Mouse (Mus musculus) neural tube, embryonic 13.5 days (tissue): ENCODE data around the gene Nek10. TPM values are rescaled to one million over a fixed set of nuclear protein-coding genes. Genes with fewer than 3 reads are reported as not detected.
A peak's percentile ranks its signal among the peaks of the same experiment; 100 is the strongest.

Experiments used
- ATAC-seq: fragments of 200-750 bp; cut with Nextera tagmentation; 2 replicates; pipeline ENCODE4 v1.8.0; 2017; ENCODE audit warnings: low read depth, mild to moderate bottlenecking, moderate TSS enrichment, moderate library complexity
- H3K27ac ChIP-seq: fragments of 300-500 bp; sonication (generic); replicated peaks from 2 replicates; pipeline ENCODE4 v1.5.1; 2015; ENCODE audit warnings: moderate library complexity, mild to moderate bottlenecking, inconsistent platforms
- H3K27me3 ChIP-seq: fragments of 300-500 bp; sonication (generic); 2 replicates; pipeline ENCODE4 v1.6.1; 2015; ENCODE audit warnings: mild to moderate bottlenecking, inconsistent platforms
- H3K36me3 ChIP-seq: fragments of 300-500 bp; sonication (generic); 2 replicates; pipeline ENCODE4 v1.6.1; 2015; ENCODE audit warnings: mild to moderate bottlenecking, inconsistent platforms
- H3K4me1 ChIP-seq: fragments of 300-500 bp; sonication (generic); replicated peaks from 2 replicates; pipeline ENCODE4 v1.6.1; 2015; ENCODE audit warnings: inconsistent platforms
- H3K4me2 ChIP-seq: fragments of 300-500 bp; sonication (generic); 2 replicates; pipeline ENCODE4 v1.6.1; 2015; ENCODE audit warnings: inconsistent platforms, mild to moderate bottlenecking, moderate library complexity
- H3K4me3 ChIP-seq: fragments of 300-500 bp; sonication (generic); 2 replicates; pipeline ENCODE4 v1.5.1; 2015; ENCODE audit warnings: mild to moderate bottlenecking, inconsistent platforms
- H3K9ac ChIP-seq: fragments of 300-500 bp; sonication (generic); 2 replicates; pipeline ENCODE4 v1.6.1; 2015; ENCODE audit warnings: moderate library complexity, mild to moderate bottlenecking, inconsistent platforms
- H3K9me3 ChIP-seq: fragments of 300-500 bp; sonication (generic); 2 replicates; pipeline ENCODE4 v1.6.1; 2016; ENCODE audit warnings: inconsistent platforms
- WGBS: fragments of 180-500 bp; shearing (Covaris S2); methylation state at CpG from one replicate; pipeline ENCODE4 v1.1.7; 2015; 5-methylcytosine and 5-hydroxymethylcytosine counted together
- polyA plus RNA-seq: library from polyadenylated mRNA; unstranded; fragments of >200 nt; fragmentation: Nextera tagmentation; extraction: Ambion mirVana; gene quantifications from 2 replicates; pipeline ENCODE4 v1.2.1, GENCODE M21; 2015

Nek10 gene
- polyA plus RNA-seq, 1 experiment from 2014 or later, result 0.04 TPM

GRCm38 (mm10) chr14:14893932-14894652, 90.9 kb downstream of the Nek10 start:
- Histone ChIP-seq H3K4me1 (peaks cover 5% of the 10 kb centered on the region; the same call in 1 of the 2 replicates), H3K36me3 (no peaks in the 10 kb centered on the region), H3K27me3 (no peaks in the 10 kb centered on the region), H3K4me3 (no peak overlapping the region), H3K4me2 (no peak overlapping the region), H3K9me3 (no peaks in the 10 kb centered on the region), H3K27ac (no peak overlapping the region), H3K9ac (no peak overlapping the region)
- ATAC-seq, result peak; percentile 76
- 23% methylated on average over 4 of the region's 4 CpGs for WGBS

- H3K4me3 ChIP-seq, result no peak overlapping the region
- no peak overlapping the region for H3K27ac ChIP-seq
- ATAC-seq, result no peak
- H3K9me3 ChIP-seq, result no peaks in the 10 kb centered on the region
- H3K36me3 ChIP-seq, result no peaks in the 10 kb centered on the region
- H3K9ac ChIP-seq, result no peak overlapping the region
- H3K27me3 ChIP-seq, result no peaks in the 10 kb centered on the region
- peaks cover 5% of the 10 kb centered on the region; the same call in 1 of the 2 replicates for H3K4me1 ChIP-seq
- H3K4me2 ChIP-seq, result no peak overlapping the region
These were observed 91.6 kb downstream of the Nek10 start for GRCm38 (mm10) chr14:14894776-14895175.

GRCm38 (mm10) chr14:14895363-14895762, 92.1 kb downstream of the Nek10 start:
- Histone ChIP-seq H3K9ac (no peak overlapping the region), H3K4me2 (no peak overlapping the region), H3K4me3 (no peak overlapping the region), H3K4me1 (peaks cover 5% of the 10 kb centered on the region; the same call in 1 of the 2 replicates), H3K27me3 (no peaks in the 10 kb centered on the region), H3K9me3 (no peaks in the 10 kb centered on the region), H3K36me3 (no peaks in the 10 kb centered on the region), H3K27ac (no peak overlapping the region)
- no peak for ATAC-seq
- 93% methylated on average over 2 of the region's 2 CpGs for WGBS

GRCm38 (mm10) chr14:14896399-14897136, 93.4 kb downstream of the Nek10 start:
- peaks cover 5% of the 10 kb centered on the region; the same call in 1 of the 2 replicates for H3K4me1 ChIP-seq
- 74% methylated on average over 3 of the region's 3 CpGs for WGBS
- H3K27me3 ChIP-seq, result no peaks in the 10 kb centered on the region
- H3K4me2 ChIP-seq, result no peak overlapping the region
- no peaks in the 10 kb centered on the region for H3K9me3 ChIP-seq
- no peaks in the 10 kb centered on the region for H3K36me3 ChIP-seq
- H3K4me3 ChIP-seq, result no peak overlapping the region
- ATAC-seq, result no peak
- H3K9ac ChIP-seq, result no peak overlapping the region
- no peak overlapping the region for H3K27ac ChIP-seq

GRCm38 (mm10) chr14:14904750-14905529, 101.7 kb downstream of the Nek10 start:
- WGBS, result 16% methylated on average over 9 of the region's 9 CpGs
- H3K36me3 ChIP-seq, result no peaks in the 10 kb centered on the region
- H3K9ac ChIP-seq, result 0 out of 2 replicates have a peak overlapping the region, but pooled peaks have one; percentile 50
- no peaks in the 10 kb centered on the region for H3K27me3 ChIP-seq
- ATAC-seq, result peak; percentile 69
- peak overlapping the region; percentile 48 for H3K4me2 ChIP-seq
- H3K4me1 ChIP-seq, result no peaks in the 10 kb centered on the region
- no peak overlapping the region for H3K27ac ChIP-seq
- peak overlapping the region; percentile 18; the same call in 1 of the 2 replicates for H3K4me3 ChIP-seq
- H3K9me3 ChIP-seq, result no peaks in the 10 kb centered on the region

GRCm38 (mm10) chr14:14905530-14905852, 102.3 kb downstream of the Nek10 start:
- WGBS, result 77% methylated on average over 5 of the region's 5 CpGs
- H3K9ac ChIP-seq, result no peak overlapping the region
- no peaks in the 10 kb centered on the region for H3K9me3 ChIP-seq
- no peaks in the 10 kb centered on the region for H3K36me3 ChIP-seq
- no peak overlapping the region for H3K27ac ChIP-seq
- no peaks in the 10 kb centered on the region for H3K27me3 ChIP-seq
- no peaks in the 10 kb centered on the region for H3K4me1 ChIP-seq
- no peak for ATAC-seq
- no peak overlapping the region for H3K4me3 ChIP-seq
- no peak overlapping the region for H3K4me2 ChIP-seq

- H3K27ac ChIP-seq, result no peak overlapping the region
- H3K4me2 ChIP-seq, result no peak overlapping the region
- 67% methylated on average over 1 of the region's 1 CpGs for WGBS
- no peak overlapping the region for H3K9ac ChIP-seq
- no peaks in the 10 kb centered on the region for H3K36me3 ChIP-seq
- no peak for ATAC-seq
- H3K27me3 ChIP-seq, result no peaks in the 10 kb centered on the region
- H3K4me3 ChIP-seq, result no peak overlapping the region
- H3K9me3 ChIP-seq, result no peaks in the 10 kb centered on the region
- no peaks in the 10 kb centered on the region for H3K4me1 ChIP-seq
These were observed 122.4 kb downstream of the Nek10 start for GRCm38 (mm10) chr14:14925615-14926014.

- H3K4me1 ChIP-seq, result no peaks in the 10 kb centered on the region
These were observed 124.3 kb downstream of the Nek10 start for GRCm38 (mm10) chr14:14927559-14927958.

GRCm38 (mm10) chr14:14934977-14935376, 131.8 kb downstream of the Nek10 start:
- Histone ChIP-seq H3K9me3 (no peaks in the 10 kb centered on the region), H3K27me3 (no peaks in the 10 kb centered on the region), H3K9ac (no peak overlapping the region), H3K4me1 (no peaks in the 10 kb centered on the region), H3K4me2 (no peak overlapping the region), H3K27ac (no peak overlapping the region), H3K36me3 (no peaks in the 10 kb centered on the region), H3K4me3 (no peak overlapping the region)
- WGBS, result 53% methylated on average over 2 of the region's 2 CpGs
- ATAC-seq, result no peak

More at GRCm38 (mm10) chr14:14927559-14927958, 124.3 kb downstream of the Nek10 start:
- Histone ChIP-seq H3K4me3 (no peak overlapping the region), H3K9ac (no peak overlapping the region), H3K9me3 (no peaks in the 10 kb centered on the region), H3K27ac (no peak overlapping the region), H3K36me3 (no peaks in the 10 kb centered on the region), H3K4me2 (no peak overlapping the region), H3K27me3 (no peaks in the 10 kb centered on the region)
- whole genome bisulfite sequencing, result 90% methylated on average over 2 of the region's 2 CpGs
- no peak for ATAC-seq

- no peak overlapping the region for H3K4me2 ChIP-seq
- no peak overlapping the region for H3K4me3 ChIP-seq
- no peaks in the 10 kb centered on the region for H3K4me1 ChIP-seq
- no peaks in the 10 kb centered on the region for H3K36me3 ChIP-seq
- no peaks in the 10 kb centered on the region; the same call in 1 of the 2 replicates for H3K9me3 ChIP-seq
- no peaks in the 10 kb centered on the region for H3K27me3 ChIP-seq
- ATAC-seq, result no peak
- H3K27ac ChIP-seq, result no peak overlapping the region
- no peak overlapping the region for H3K9ac ChIP-seq
These were observed 142.7 kb downstream of the Nek10 start for GRCm38 (mm10) chr14:14945930-14946329.

GRCm38 (mm10) chr14:14949023-14949422, 145.8 kb downstream of the Nek10 start:
- Histone ChIP-seq H3K4me3 (no peak overlapping the region), H3K36me3 (no peaks in the 10 kb centered on the region), H3K27ac (no peak overlapping the region), H3K9me3 (no peaks in the 10 kb centered on the region), H3K27me3 (no peaks in the 10 kb centered on the region), H3K9ac (no peak overlapping the region), H3K4me1 (peaks cover 5% of the 10 kb centered on the region; the same call in 1 of the 2 replicates), H3K4me2 (no peak overlapping the region)
- WGBS, result 64% methylated on average over 2 of the region's 2 CpGs
- ATAC-seq, result no peak

GRCm38 (mm10) chr14:14951808-14952207, 148.6 kb downstream of the Nek10 start:
- Histone ChIP-seq H3K36me3 (no peaks in the 10 kb centered on the region), H3K4me1 (peaks cover 5% of the 10 kb centered on the region; the same call in 1 of the 2 replicates), H3K4me3 (no peak overlapping the region), H3K27me3 (no peaks in the 10 kb centered on the region), H3K9ac (no peak overlapping the region), H3K27ac (no peak overlapping the region; the same call in 1 of the 2 replicates), H3K4me2 (no peak overlapping the region), H3K9me3 (no peaks in the 10 kb centered on the region)
- 0 out of 2 replicates have a peak, but pooled peaks have one; percentile 29 for ATAC-seq
- 69% methylated on average over 1 of the region's 1 CpGs for WGBS
